Mouse (Mus musculus) lung, postnatal 0 days (tissue): ENCODE results near the gene Sorcs2. TPM values are rescaled to one million over a fixed set of nuclear protein-coding genes. Genes with fewer than 3 reads are reported as not detected.

Experiments used
- ATAC-seq: fragments of 200-750 bp; cut with Nextera tagmentation; 2 replicates; pipeline ENCODE4 v1.8.0; 2017; ENCODE audit warnings: moderate library complexity
- DNase-seq: peaks from one replicate; pipeline ENCODE4 v3.0.0-alpha.2; 2016; ENCODE audit warnings: low spot score
- H3K27ac ChIP-seq: fragments of 300-500 bp; sonication (generic); 2 replicates; pipeline ENCODE4 v1.5.1; 2014; ENCODE audit warnings: antibody characterized with exemption, mild to moderate bottlenecking, low read length, mixed read lengths
- H3K27me3 ChIP-seq: fragments of 300-500 bp; sonication (generic); replicated peaks from 2 replicates; pipeline ENCODE4 v1.6.1; 2014; ENCODE audit warnings: low read length, mixed read lengths; ENCODE audit not compliant: insufficient read depth
- H3K36me3 ChIP-seq: fragments of 300-500 bp; sonication (generic); 2 replicates; pipeline ENCODE4 v1.6.1; 2014; ENCODE audit warnings: low read length, mixed read lengths; ENCODE audit not compliant: insufficient read depth
- H3K4me1 ChIP-seq: fragments of 300-500 bp; sonication (generic); 2 replicates; pipeline ENCODE4 v1.6.1; 2014; ENCODE audit warnings: antibody characterized with exemption, low read depth, low read length, mixed read lengths; ENCODE audit not compliant: insufficient read depth
- H3K4me2 ChIP-seq: fragments of 300-500 bp; sonication (generic); replicated peaks from 2 replicates; pipeline ENCODE4 v1.6.1; 2014; ENCODE audit warnings: low read depth, mild to moderate bottlenecking, low read length, moderate library complexity, mixed read lengths
- H3K4me3 ChIP-seq: fragments of 300-500 bp; sonication (generic); 2 replicates; pipeline ENCODE4 v1.5.1; 2014; ENCODE audit warnings: low read depth, low read length
- H3K9ac ChIP-seq: fragments of 300-500 bp; sonication (generic); replicated peaks from 2 replicates; pipeline ENCODE4 v1.6.1; 2014; ENCODE audit warnings: low read depth, mild to moderate bottlenecking
- H3K9me3 ChIP-seq: fragments of 300-500 bp; sonication (generic); 2 replicates; pipeline ENCODE4 v1.6.1; 2016; ENCODE audit warnings: low read length, mixed read lengths
- CTCF ChIP-seq: IDR thresholded peaks from 2 replicates; pipeline ENCODE4 v1.5.1; 2016; ENCODE audit warnings: antibody characterized with exemption, mild to moderate bottlenecking
- EP300 ChIP-seq: IDR thresholded peaks from 2 replicates; pipeline ENCODE4 v1.6.1; 2016; ENCODE audit warnings: antibody characterized with exemption, mild to moderate bottlenecking, control low read depth
- WGBS: fragments of 180-500 bp; shearing (Covaris S2); extraction: QIAGEN DNeasy Blood & Tissue Kit; methylation state at CpG from one replicate; pipeline ENCODE4 v1.1.7; 2014; 5-methylcytosine and 5-hydroxymethylcytosine counted together
- polyA plus RNA-seq: library from polyadenylated mRNA; unstranded; fragments of >200 nt; fragmentation: Nextera tagmentation; extraction: Ambion mirVana; gene quantifications from 2 replicates; pipeline ENCODE4 v1.2.1, GENCODE M21; 2015

Gene Sorcs2
- polyA plus RNA-seq, 1 experiment from 2014 or later = 9.4 TPM

- TF ChIP-seq CTCF (no peak), EP300 (no peak)
- no peaks in the 10 kb centered on the region for H3K27me3 ChIP-seq
- peak; percentile 64 for ATAC-seq
- WGBS = 52% methylated on average over 13 of the region's 13 CpGs
- H3K36me3 ChIP-seq = no peaks in the 10 kb centered on the region
- no peak overlapping the region for H3K27ac ChIP-seq
- peak; percentile 56 for DNase-seq
- H3K4me3 ChIP-seq = no peak overlapping the region
- no peak overlapping the region for H3K4me2 ChIP-seq
- no peak overlapping the region for H3K9ac ChIP-seq
- no peaks in the 10 kb centered on the region for H3K4me1 ChIP-seq
- no peaks in the 10 kb centered on the region for H3K9me3 ChIP-seq
These were observed 357.3 kb downstream of the Sorcs2 start for GRCm38 (mm10) chr5:36040398-36041235.

GRCm38 (mm10) chr5:36039596-36039995 is 358.3 kb downstream of the Sorcs2 start:
- H3K36me3 ChIP-seq = no peaks in the 10 kb centered on the region
- no peak for TF ChIP-seq CTCF
- TF ChIP-seq EP300 = no peak
- H3K4me2 ChIP-seq = no peak overlapping the region
- no peaks in the 10 kb centered on the region for H3K4me1 ChIP-seq
- no peaks in the 10 kb centered on the region for H3K9me3 ChIP-seq
- 84% methylated on average over 5 of the region's 5 CpGs for WGBS
- H3K4me3 ChIP-seq = no peak overlapping the region
- ATAC-seq = no peak
- no peak overlapping the region for H3K9ac ChIP-seq
- H3K27me3 ChIP-seq = no peaks in the 10 kb centered on the region
- no peak for DNase-seq
- H3K27ac ChIP-seq = no peak overlapping the region

GRCm38 (mm10) chr5:36033531-36034426 is 364.2 kb downstream of the Sorcs2 start:
- no peak for TF ChIP-seq EP300
- TF ChIP-seq CTCF = peak; percentile 86
- H3K27ac ChIP-seq = no peak overlapping the region
- no peaks in the 10 kb centered on the region for H3K4me1 ChIP-seq
- H3K27me3 ChIP-seq = no peaks in the 10 kb centered on the region
- H3K4me3 ChIP-seq = no peak overlapping the region
- DNase-seq (peak; percentile 79), ATAC-seq (peak; percentile 25; the same call in 1 of the 2 replicates)
- no peak overlapping the region for H3K9ac ChIP-seq
- WGBS = 46% methylated on average over 8 of the region's 8 CpGs
- H3K9me3 ChIP-seq = no peaks in the 10 kb centered on the region
- H3K36me3 ChIP-seq = no peaks in the 10 kb centered on the region
- H3K4me2 ChIP-seq = no peak overlapping the region

GRCm38 (mm10) chr5:36025076-36025475 is 372.9 kb downstream of the Sorcs2 start:
- Histone ChIP-seq H3K27me3 (no peaks in the 10 kb centered on the region), H3K4me3 (no peak overlapping the region), H3K9ac (no peak overlapping the region), H3K27ac (no peak overlapping the region), H3K4me1 (no peaks in the 10 kb centered on the region), H3K4me2 (no peak overlapping the region), H3K9me3 (no peaks in the 10 kb centered on the region), H3K36me3 (no peaks in the 10 kb centered on the region)
- WGBS = 77% methylated on average over 4 of the region's 4 CpGs
- no peak for ATAC-seq
- no peak for TF ChIP-seq CTCF
- TF ChIP-seq EP300 = no peak
- DNase-seq = no peak

GRCm38 (mm10) chr5:36024003-36024685 is 373.8 kb downstream of the Sorcs2 start:
- WGBS = 84% methylated on average over 9 of the region's 9 CpGs
- no peak overlapping the region for H3K27ac ChIP-seq
- DNase-seq = no peak
- H3K9me3 ChIP-seq = no peaks in the 10 kb centered on the region
- no peak overlapping the region for H3K9ac ChIP-seq
- H3K27me3 ChIP-seq = no peaks in the 10 kb centered on the region
- no peak overlapping the region for H3K4me2 ChIP-seq
- no peak overlapping the region for H3K4me3 ChIP-seq
- no peak for ATAC-seq
- TF ChIP-seq EP300 (no peak), CTCF (no peak)
- H3K4me1 ChIP-seq = no peaks in the 10 kb centered on the region
- no peaks in the 10 kb centered on the region for H3K36me3 ChIP-seq

GRCm38 (mm10) chr5:36022361-36022760 is 375.6 kb downstream of the Sorcs2 start:
- H3K27ac ChIP-seq = no peak overlapping the region
- H3K27me3 ChIP-seq = no peaks in the 10 kb centered on the region
- ATAC-seq (no peak), DNase-seq (no peak)
- H3K9ac ChIP-seq = no peak overlapping the region
- H3K9me3 ChIP-seq = no peaks in the 10 kb centered on the region
- 92% methylated on average over 1 of the region's 1 CpGs for whole genome bisulfite sequencing
- no peak overlapping the region for H3K4me2 ChIP-seq
- no peak overlapping the region for H3K4me3 ChIP-seq
- TF ChIP-seq CTCF (no peak), EP300 (no peak)
- H3K4me1 ChIP-seq = no peaks in the 10 kb centered on the region
- H3K36me3 ChIP-seq = no peaks in the 10 kb centered on the region
